Mouse (Mus musculus) hindbrain, postnatal 0 days (tissue): ENCODE results near the gene Rasal3. TPM values are rescaled to one million over a fixed set of nuclear protein-coding genes. Genes with fewer than 3 reads are reported as not detected.

Source experiments
- ATAC-seq: fragments of 200-750 bp; cut with Nextera tagmentation; 2 replicates; pipeline ENCODE4 v1.8.0; 2017; ENCODE audit warnings: mild to moderate bottlenecking, moderate TSS enrichment, moderate library complexity
- DNase-seq: peaks from one replicate; pipeline ENCODE4 v3.0.0-alpha.2; 2015; ENCODE audit warnings: low spot score
- H3K27ac ChIP-seq: fragments of 300-500 bp; sonication (generic); 2 replicates; pipeline ENCODE4 v1.5.1; 2014; ENCODE audit warnings: mild to moderate bottlenecking
- H3K27me3 ChIP-seq: fragments of 300-500 bp; sonication (generic); 2 replicates; pipeline ENCODE4 v1.6.1; 2014; ENCODE audit warnings: low read length, mixed read lengths; ENCODE audit not compliant: insufficient read depth
- H3K36me3 ChIP-seq: fragments of 300-500 bp; sonication (generic); 2 replicates; pipeline ENCODE4 v1.6.1; 2014; ENCODE audit warnings: low read length, mixed read lengths; ENCODE audit not compliant: insufficient read depth
- H3K4me1 ChIP-seq: fragments of 300-500 bp; sonication (generic); 2 replicates; pipeline ENCODE4 v1.6.1; 2014; ENCODE audit warnings: antibody characterized with exemption, low read length, mixed read lengths; ENCODE audit not compliant: insufficient read depth
- H3K4me2 ChIP-seq: fragments of 300-500 bp; sonication (generic); 2 replicates; pipeline ENCODE4 v1.6.1; 2014; ENCODE audit warnings: low read depth, mild to moderate bottlenecking, low read length, moderate library complexity, mixed read lengths
- H3K4me3 ChIP-seq: fragments of 300-500 bp; sonication (generic); 2 replicates; pipeline ENCODE4 v1.5.1; 2014; ENCODE audit warnings: low read length
- H3K9ac ChIP-seq: fragments of 300-500 bp; sonication (generic); replicated peaks from 2 replicates; pipeline ENCODE4 v1.6.1; 2014; ENCODE audit warnings: mild to moderate bottlenecking, low read length, moderate library complexity, mixed read lengths
- H3K9me3 ChIP-seq: fragments of 300-500 bp; sonication (generic); 2 replicates; pipeline ENCODE4 v1.6.1; 2016; ENCODE audit warnings: low read length, mixed read lengths
- CTCF ChIP-seq: IDR thresholded peaks from 2 replicates; pipeline ENCODE4 v1.5.1; 2016; ENCODE audit warnings: antibody characterized with exemption, control low read depth, low read depth
- WGBS: fragments of 180-500 bp; shearing (Covaris S2); extraction: QIAGEN DNeasy Blood & Tissue Kit; methylation state at CpG from one replicate; pipeline ENCODE4 v1.1.7; 2014; 5-methylcytosine and 5-hydroxymethylcytosine counted together
- polyA plus RNA-seq: library from polyadenylated mRNA; unstranded; fragments of >200 nt; fragmentation: Nextera tagmentation; extraction: Ambion mirVana; gene quantifications from 2 replicates; pipeline ENCODE4 v1.2.1, GENCODE M21; 2015
- total RNA-seq: library from RNA; depleted of rRNA; stranded (reverse); fragments of >200 nt; gene quantifications from 2 replicates; pipeline ENCODE4 v1.2.3, GENCODE M21; 2014

Gene Rasal3
- total and polyA plus RNA-seq, 2 experiments from 2014 or later = 0.61 to 2.8 TPM

DNA sequence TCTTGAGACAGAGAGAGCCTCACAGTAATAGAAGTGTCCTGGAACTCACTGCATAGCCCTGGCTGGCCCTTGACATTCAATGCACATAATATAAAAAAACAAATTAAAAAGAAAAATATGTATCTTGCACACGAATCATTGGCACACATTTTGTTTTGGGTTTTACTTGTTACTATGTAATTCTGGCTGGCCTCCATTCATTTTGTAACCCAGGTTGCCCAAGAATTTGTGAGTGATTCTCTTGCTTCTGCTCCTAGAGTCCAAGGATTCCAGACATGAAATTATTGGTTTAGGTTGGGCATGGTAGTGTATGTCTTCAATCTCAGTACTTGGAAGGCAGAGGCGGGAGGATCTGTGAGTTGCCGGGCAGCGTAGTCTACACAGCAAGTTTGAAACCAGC lies 33.7 kb upstream of the Rasal3 start:
- 96% methylated on average over 4 of the region's 4 CpGs for WGBS
- Histone ChIP-seq H3K4me2 (no peak overlapping the region), H3K4me1 (no peaks in the 10 kb centered on the region), H3K4me3 (no peak overlapping the region), H3K36me3 (no peaks in the 10 kb centered on the region), H3K9ac (no peak overlapping the region), H3K27me3 (no peaks in the 10 kb centered on the region), H3K9me3 (no peaks in the 10 kb centered on the region), H3K27ac (no peak overlapping the region)
- no peak for TF ChIP-seq CTCF
- no peak for ATAC-seq
- DNase-seq = no peak

DNA sequence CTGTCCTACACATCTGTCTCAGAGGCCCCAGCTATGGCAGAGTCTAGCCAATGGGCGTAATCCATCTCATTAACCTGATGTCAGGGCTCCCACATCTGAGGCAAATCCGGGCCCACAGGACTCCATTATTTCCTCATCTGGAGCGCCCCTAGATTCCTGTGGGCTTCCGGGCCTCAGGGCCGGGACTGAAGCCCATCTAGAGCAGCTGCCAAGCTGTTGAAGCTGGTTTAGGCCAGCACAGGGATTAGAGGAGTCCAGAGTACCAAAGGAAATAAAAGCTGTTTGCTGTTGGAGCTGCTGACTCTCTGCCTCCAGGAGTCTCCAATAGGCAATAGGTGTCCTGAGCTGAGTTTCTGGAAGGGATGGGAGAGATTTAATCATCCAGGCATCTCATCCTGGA lies 31.8 kb upstream of the Rasal3 start:
- no peak overlapping the region for H3K9ac ChIP-seq
- no peaks in the 10 kb centered on the region for H3K36me3 ChIP-seq
- no peak overlapping the region for H3K27ac ChIP-seq
- TF ChIP-seq CTCF = no peak
- no peaks in the 10 kb centered on the region for H3K4me1 ChIP-seq
- ATAC-seq (no peak), DNase-seq (no peak)
- H3K4me3 ChIP-seq = no peak overlapping the region
- H3K4me2 ChIP-seq = no peak overlapping the region
- WGBS = 71% methylated on average over 5 of the region's 5 CpGs
- H3K27me3 ChIP-seq = no peaks in the 10 kb centered on the region
- no peaks in the 10 kb centered on the region for H3K9me3 ChIP-seq

DNA sequence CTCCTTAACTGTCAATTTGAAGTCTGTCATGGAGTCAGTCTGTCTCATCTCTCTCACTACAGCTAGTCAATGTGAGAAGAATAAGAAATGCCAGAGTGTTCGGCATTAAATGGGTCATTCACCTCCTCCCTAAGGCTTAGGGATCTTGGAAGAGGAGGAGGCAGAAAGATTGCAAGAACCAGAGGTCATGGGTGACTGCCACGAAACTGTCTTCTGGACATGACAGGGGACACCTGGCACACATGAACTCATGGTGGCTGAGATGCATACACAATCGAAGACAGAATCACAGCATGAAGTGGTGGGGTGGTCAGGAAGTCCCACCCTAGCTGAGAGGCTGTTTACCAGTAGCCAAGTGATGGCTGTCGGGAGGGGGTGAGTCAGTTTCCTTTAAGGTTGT lies 30.9 kb upstream of the Rasal3 start:
- Histone ChIP-seq H3K4me2 (no peak overlapping the region), H3K36me3 (no peaks in the 10 kb centered on the region), H3K4me1 (no peaks in the 10 kb centered on the region), H3K4me3 (no peak overlapping the region), H3K27me3 (no peaks in the 10 kb centered on the region), H3K27ac (no peak overlapping the region), H3K9me3 (no peaks in the 10 kb centered on the region), H3K9ac (no peak overlapping the region)
- no peak for ATAC-seq
- 77% methylated on average over 4 of the region's 4 CpGs for WGBS
- DNase-seq = no peak
- TF ChIP-seq CTCF = no peak

DNA sequence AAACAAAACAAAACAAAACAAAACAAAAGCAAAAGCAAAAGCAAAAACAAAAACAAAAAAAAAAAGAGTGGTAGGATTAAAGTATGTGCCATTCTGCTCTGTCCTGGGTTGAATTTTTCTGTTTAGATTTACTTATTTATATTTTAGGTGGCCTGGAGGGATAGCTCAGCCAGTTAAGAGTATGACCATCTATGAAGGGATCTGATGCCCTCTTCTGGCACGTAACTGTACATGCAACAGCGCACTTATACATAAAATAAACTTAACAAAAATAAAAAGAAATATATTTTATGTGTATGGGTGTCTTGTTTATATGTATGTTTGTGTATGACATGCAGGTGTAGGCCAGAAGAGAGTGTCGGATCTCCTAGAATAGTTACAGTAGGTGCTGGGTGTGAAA lies 28.6 kb upstream of the Rasal3 start:
- ATAC-seq (no peak), DNase-seq (peak; percentile 55)
- 64% methylated on average over 3 of the region's 3 CpGs for WGBS
- Histone ChIP-seq H3K9me3 (no peaks in the 10 kb centered on the region), H3K27ac (no peak overlapping the region), H3K27me3 (no peaks in the 10 kb centered on the region), H3K4me3 (no peak overlapping the region), H3K36me3 (no peaks in the 10 kb centered on the region), H3K9ac (no peak overlapping the region), H3K4me1 (no peaks in the 10 kb centered on the region), H3K4me2 (no peak overlapping the region)
- peak; percentile 69 for TF ChIP-seq CTCF

DNA sequence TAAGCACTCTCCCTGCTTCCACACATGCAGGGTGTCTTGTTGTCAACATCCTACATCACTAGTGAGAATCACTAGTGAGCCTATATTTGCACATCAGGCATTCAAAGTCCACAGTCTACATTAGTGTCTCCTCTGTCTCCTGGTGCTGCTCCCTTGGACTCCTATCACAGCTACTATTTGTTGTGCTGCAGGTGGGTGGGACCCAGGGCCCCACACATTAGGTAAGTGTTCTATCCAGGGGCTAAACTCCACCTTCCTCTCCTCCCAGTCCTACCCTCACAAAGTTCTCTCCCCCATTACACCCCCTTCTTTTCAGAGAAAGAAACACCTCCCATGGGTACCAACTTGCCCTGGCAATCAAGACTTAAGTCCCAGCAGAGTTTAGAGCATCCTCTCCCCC lies 23.2 kb upstream of the Rasal3 start:
- DNase-seq (no peak), ATAC-seq (no peak)
- TF ChIP-seq CTCF = no peak
- Histone ChIP-seq H3K9me3 (no peaks in the 10 kb centered on the region), H3K4me1 (no peaks in the 10 kb centered on the region), H3K9ac (no peak overlapping the region), H3K36me3 (no peaks in the 10 kb centered on the region), H3K27ac (no peak overlapping the region), H3K4me3 (no peak overlapping the region), H3K4me2 (no peak overlapping the region), H3K27me3 (no peaks in the 10 kb centered on the region)

DNA sequence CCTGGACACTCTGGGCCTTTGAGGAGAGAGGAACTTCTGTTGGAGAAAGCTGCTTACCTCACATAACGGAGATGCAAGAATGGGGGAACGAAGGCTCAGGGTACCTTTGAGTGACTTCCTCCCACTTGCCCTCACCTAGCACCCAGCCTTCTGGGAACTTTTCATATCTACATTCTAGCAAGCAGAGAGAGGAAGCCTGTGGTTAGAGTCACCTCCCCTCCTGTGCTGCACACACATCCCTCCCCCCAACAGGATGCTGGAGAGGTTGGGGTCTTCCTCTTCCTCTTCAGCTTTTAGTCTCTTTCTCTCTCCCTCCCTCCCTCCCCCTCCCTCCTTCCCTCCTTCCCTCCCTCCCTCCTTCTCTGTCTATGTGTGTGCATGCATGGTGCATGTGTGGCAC lies 20.7 kb upstream of the Rasal3 start, which contains the start of gene Pglyrp2:
TSS of gene Pglyrp2 (minus strand) at position 134 of the 400 bp plus-strand sequence.
- no peaks in the 10 kb centered on the region for H3K9me3 ChIP-seq
- ATAC-seq = no peak
- TF ChIP-seq CTCF = no peak
- H3K4me2 ChIP-seq = no peak within 1 kb of the TSS
- H3K36me3 ChIP-seq = no peaks in the 10 kb centered on the region
- no peak within 1 kb of the TSS for H3K9ac ChIP-seq
- no peak within 1 kb of the TSS for H3K4me3 ChIP-seq
- H3K27me3 ChIP-seq = no peaks in the 10 kb centered on the region
- 73% methylated on average over 2 of the region's 2 CpGs for WGBS
- no peak for DNase-seq
- no peak within 1 kb of the TSS for H3K27ac ChIP-seq
- no peaks in the 10 kb centered on the region for H3K4me1 ChIP-seq

DNA sequence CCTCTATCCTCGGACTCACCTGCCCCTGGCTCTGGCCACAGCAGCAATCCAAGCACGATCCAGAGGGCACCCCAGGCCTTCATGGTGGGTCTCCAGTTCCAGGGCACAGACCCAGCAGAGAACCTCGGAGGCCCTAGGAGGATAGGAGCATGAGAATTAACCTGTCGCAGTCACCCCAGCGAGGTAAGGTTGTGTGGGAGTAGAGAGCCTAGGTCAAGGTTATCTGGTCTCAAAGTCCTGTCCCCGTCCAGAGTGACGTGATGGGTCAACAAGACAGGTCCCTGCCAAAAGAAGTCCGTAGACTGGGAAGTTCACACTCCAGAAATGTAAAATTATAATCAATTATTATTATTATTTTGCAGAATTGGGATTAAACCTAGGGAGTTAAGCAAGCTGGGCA lies 17.4 kb upstream of the Rasal3 start:
- H3K27ac ChIP-seq = no peak overlapping the region
- H3K4me2 ChIP-seq = no peak overlapping the region
- H3K9me3 ChIP-seq = no peaks in the 10 kb centered on the region
- H3K36me3 ChIP-seq = no peaks in the 10 kb centered on the region
- H3K4me1 ChIP-seq = no peaks in the 10 kb centered on the region
- 83% methylated on average over 8 of the region's 8 CpGs for WGBS
- no peaks in the 10 kb centered on the region for H3K27me3 ChIP-seq
- TF ChIP-seq CTCF = no peak
- DNase-seq = no peak
- no peak for ATAC-seq
- no peak overlapping the region for H3K4me3 ChIP-seq
- H3K9ac ChIP-seq = no peak overlapping the region
